Mouse (Mus musculus): ENCODE measurements around the gene Ahcyl2. TPM values are rescaled to one million over a fixed set of nuclear protein-coding genes. Genes with fewer than 3 reads are reported as not detected.

The Ahcyl2 gene
- total and polyA plus RNA-seq, 3 experiments = 50.0 to 204 (median 184) TPM

GRCm38 (mm10) chr6:29931181-29931580 lies 163.4 kb downstream of the Ahcyl2 start (continued):
- no peak for TF ChIP-seq CHD1 (IDR thresholded peaks at IDR 0.05; ENCODE audit: low read depth, low read length)

- Histone ChIP-seq H3K9me3 (replicated peaks; ENCODE audit: low read length) (peaks cover 2% of the 10 kb centered on the region), H3K4me3 (replicated peaks in 1 of 3; ENCODE audit: low read depth in 2 of 3, low read length in 2 of 3, poor library complexity in 1 of 3) (no peak overlapping the region), H3K36me3 (replicated peaks in 1 of 2; ENCODE audit: control insufficient read depth in 1 of 2, insufficient read depth in 1 of 2, low read length in 1 of 2) (peaks cover 0 to 27% of the 10 kb centered on the region in 2 experiments), H3K4me1 (ENCODE audit: control insufficient read depth in 1 of 2, insufficient read depth in 2 of 2) (peaks cover 0 to 7% of the 10 kb centered on the region in 2 experiments; a peak in 2 of 4 replicates), H3K79me2 (replicated peaks; ENCODE audit: control insufficient read depth, extremely low read depth, insufficient read depth, poor library complexity, severe bottlenecking) (no peaks in the 10 kb centered on the region), H3K4me2 (ENCODE audit: insufficient read depth, low read depth, poor library complexity, severe bottlenecking) (no peak overlapping the region), H3K27me3 (replicated peaks) (no peaks in the 10 kb centered on the region), H3K27ac (ENCODE audit: insufficient read depth, low read depth) (no peak overlapping the region), H3K9ac (ENCODE audit: insufficient read depth, low read depth) (no peak overlapping the region)
- dilution Hi-C loops (cut with MboI; ENCODE audit: extremely low pct_ligation_motif_present, extremely low pct_unique_long_range_greater_than_20kb, low sequenced_read_pairs) (no loop called here), in situ Hi-C loops (cut with MboI; ENCODE audit: low pct_ligation_motif_present, low pct_unique_long_range_greater_than_20kb, low sequenced_read_pairs) (no loop called here)
- no peak for DNase-seq (ENCODE audit: extremely low read depth)
- TF ChIP-seq POLR2A (IDR thresholded peaks at IDR 0.05; ENCODE audit: low read depth, low read length) = no peak
- TF ChIP-seq MAZ (IDR thresholded peaks at IDR 0.05; ENCODE audit: low read depth, low read length) = no peak
- no peak for TF ChIP-seq UBTF (IDR thresholded peaks at IDR 0.05; ENCODE audit: low read depth, low read length)
- TF ChIP-seq PAX5 (IDR thresholded peaks at IDR 0.05; ENCODE audit: low read length) = no peak
- TF ChIP-seq USF2 (conservative IDR thresholded peaks at IDR 0.05; ENCODE audit: low read depth, low read length) = no peak
- no peak for TF ChIP-seq JUN (IDR thresholded peaks at IDR 0.05; ENCODE audit: insufficient read depth, low read depth, low read length)
- no peak for TF ChIP-seq CHD1 (IDR thresholded peaks at IDR 0.05; ENCODE audit: low read depth, low read length)
- no peak for TF ChIP-seq USF1 (IDR thresholded peaks at IDR 0.05; ENCODE audit: low read depth, low read length)
- no peak for TF ChIP-seq BHLHE40 (IDR thresholded peaks at IDR 0.05; ENCODE audit: low read depth, low read length)
- TF ChIP-seq ZMIZ1 (IDR thresholded peaks at IDR 0.05; ENCODE audit: low read depth, low read length) = no peak
- TF ChIP-seq NELFE (IDR thresholded peaks at IDR 0.05; ENCODE audit: low read depth, low read length) = no peak
- TF ChIP-seq POLR2AphosphoS2 (IDR thresholded peaks at IDR 0.05; ENCODE audit: low read depth, low read length) = no peak
- no peak for TF ChIP-seq ZNF384 (IDR thresholded peaks at IDR 0.05; ENCODE audit: low read depth, low read length)
- TF ChIP-seq CTCF (conservative IDR thresholded peaks at IDR 0.05 in 1 of 2, IDR thresholded peaks at IDR 0.05 in 1 of 2; ENCODE audit: low read depth in 2 of 2, low read length in 2 of 2) = no peak
- TF ChIP-seq MYC (IDR thresholded peaks at IDR 0.05; ENCODE audit: low read depth, low read length) = no peak
- no peak for TF ChIP-seq TBP (conservative IDR thresholded peaks at IDR 0.05; ENCODE audit: low read depth, low read length)
- no peak for TF ChIP-seq ELF1 (IDR thresholded peaks at IDR 0.05; ENCODE audit: low read depth, low read length)
- TF ChIP-seq TCF12 (IDR thresholded peaks at IDR 0.05; ENCODE audit: low read depth, low read length) = no peak
- TF ChIP-seq E2F4 (IDR thresholded peaks at IDR 0.05; ENCODE audit: insufficient replicate concordance, low read depth, low read length) = no peak
These were observed 167.9 kb downstream of the Ahcyl2 start for GRCm38 (mm10) chr6:29935741-29936140.

DNA sequence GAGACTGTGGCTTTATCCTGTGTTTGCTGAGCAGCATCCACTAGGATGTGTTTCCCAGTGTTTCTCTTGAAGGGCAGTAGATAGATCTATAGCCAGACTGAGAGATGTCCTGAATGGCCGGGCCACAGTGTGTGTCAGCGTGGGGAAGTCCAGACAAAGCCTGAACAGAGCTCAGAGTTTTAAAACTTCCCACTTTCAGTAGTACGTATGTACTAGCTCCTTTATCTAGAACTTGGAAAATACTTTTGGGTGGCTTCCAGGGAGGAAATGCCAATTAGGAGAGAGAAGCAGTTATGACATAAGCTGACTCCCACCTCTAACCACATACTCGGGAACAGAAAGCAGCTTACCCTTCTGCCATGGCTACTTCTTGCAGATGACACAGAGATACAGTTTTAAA lies 172.6 kb downstream of the Ahcyl2 start:
- Histone ChIP-seq H3K4me2 (ENCODE audit: insufficient read depth, low read depth, poor library complexity, severe bottlenecking) (no peak overlapping the region), H3K9ac (ENCODE audit: insufficient read depth, low read depth) (no peak overlapping the region), H3K36me3 (replicated peaks in 1 of 2; ENCODE audit: control insufficient read depth in 1 of 2, insufficient read depth in 1 of 2, low read length in 1 of 2) (peaks cover 0 to 15% of the 10 kb centered on the region in 2 experiments), H3K4me1 (ENCODE audit: control insufficient read depth in 1 of 2, insufficient read depth in 2 of 2) (peaks cover 0 to 6% of the 10 kb centered on the region in 2 experiments; a peak in 1 of 4 replicates), H3K79me2 (replicated peaks; ENCODE audit: control insufficient read depth, extremely low read depth, insufficient read depth, poor library complexity, severe bottlenecking) (no peaks in the 10 kb centered on the region), H3K27ac (ENCODE audit: insufficient read depth, low read depth) (no peak overlapping the region), H3K27me3 (replicated peaks) (no peaks in the 10 kb centered on the region), H3K9me3 (replicated peaks; ENCODE audit: low read length) (no peaks in the 10 kb centered on the region), H3K4me3 (replicated peaks in 1 of 3; ENCODE audit: low read depth in 2 of 3, low read length in 2 of 3, poor library complexity in 1 of 3) (no peak overlapping the region)
- in situ Hi-C loops (cut with MboI; ENCODE audit: low pct_ligation_motif_present, low pct_unique_long_range_greater_than_20kb, low sequenced_read_pairs) = no loop called here
- TF ChIP-seq MYC (IDR thresholded peaks at IDR 0.05; ENCODE audit: low read depth, low read length) (no peak), SMC3 (IDR thresholded peaks at IDR 0.05; ENCODE audit: low read depth, low read length) (no peak), JUND (conservative IDR thresholded peaks at IDR 0.05; ENCODE audit: low read depth, low read length) (no peak), MAZ (IDR thresholded peaks at IDR 0.05; ENCODE audit: low read depth, low read length) (no peak), EP300 (IDR thresholded peaks at IDR 0.05; ENCODE audit: low read length) (no peak), MAFK (IDR thresholded peaks at IDR 0.05; ENCODE audit: insufficient replicate concordance, low read length) (no peak), POLR2A (IDR thresholded peaks at IDR 0.05; ENCODE audit: low read depth, low read length) (no peak), POLR2AphosphoS2 (IDR thresholded peaks at IDR 0.05; ENCODE audit: low read depth, low read length) (no peak), KAT2A (IDR thresholded peaks at IDR 0.05; ENCODE audit: insufficient replicate concordance, low read length) (no peak), IRF4 (IDR thresholded peaks at IDR 0.05; ENCODE audit: low read depth, low read length) (no peak), ETS1 (conservative IDR thresholded peaks at IDR 0.05; ENCODE audit: low read depth, low read length) (no peak), TBP (conservative IDR thresholded peaks at IDR 0.05; ENCODE audit: low read depth, low read length) (no peak), CHD1 (IDR thresholded peaks at IDR 0.05; ENCODE audit: low read depth, low read length) (no peak), MXI1 (IDR thresholded peaks at IDR 0.05; ENCODE audit: low read depth, low read length) (no peak), CTCF (conservative IDR thresholded peaks at IDR 0.05 in 1 of 2, IDR thresholded peaks at IDR 0.05 in 1 of 2; ENCODE audit: low read depth in 2 of 2, low read length in 2 of 2) (no peak), ZMIZ1 (IDR thresholded peaks at IDR 0.05; ENCODE audit: low read depth, low read length) (no peak), BHLHE40 (IDR thresholded peaks at IDR 0.05; ENCODE audit: low read depth, low read length) (no peak)
- dilution Hi-C loops (cut with MboI; ENCODE audit: extremely low pct_ligation_motif_present, extremely low pct_unique_long_range_greater_than_20kb, low sequenced_read_pairs) = no loop called here
- no peak for DNase-seq (ENCODE audit: extremely low read depth)

All from CH12.LX (cell line).